Mouse (Mus musculus) stomach, postnatal 0 days (tissue): ENCODE results near the gene Sbf2.

Source experiments
- CTCF ChIP-seq: IDR thresholded peaks from 2 replicates; pipeline ENCODE4 v1.5.1; 2016; ENCODE audit warnings: antibody characterized with exemption, low read depth, mild to moderate bottlenecking, moderate library complexity
- EP300 ChIP-seq: optimal IDR thresholded peaks from 2 replicates; pipeline ENCODE3; 2016; ENCODE audit warnings: antibody characterized with exemption

DNA sequence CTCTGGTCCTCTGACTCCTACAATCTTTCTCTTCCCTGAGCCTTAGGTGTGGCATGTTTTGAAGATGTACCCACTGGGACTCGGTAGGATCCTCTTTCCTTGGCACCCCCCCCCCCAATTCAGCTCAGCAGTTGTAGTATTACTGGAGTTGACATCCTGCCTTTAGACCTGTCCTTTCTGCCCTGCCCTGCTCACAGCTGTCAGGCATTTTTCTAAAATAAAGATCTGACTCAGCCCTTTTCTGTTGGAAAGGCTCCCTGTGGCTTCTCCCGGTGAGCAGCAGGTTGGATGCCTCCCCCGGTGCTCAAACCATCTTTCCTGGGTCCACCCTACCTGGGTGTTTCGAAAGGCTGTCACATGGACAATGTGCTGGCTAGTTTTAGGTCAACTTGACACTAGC is 325.1 kb downstream of the Sbf2 start:
- no peak for TF ChIP-seq CTCF
- no peak for TF ChIP-seq EP300
